Mouse (Mus musculus) embryonic fibroblast, embryonic 13.5 days (primary cell): ENCODE measurements around the gene Pgbd5.

Experiments used
- CTCF ChIP-seq: IDR thresholded peaks from 2 replicates; pipeline ENCODE4 v1.5.1; 2011; ENCODE audit warnings: mild to moderate bottlenecking, control low read depth, low read length, moderate library complexity, borderline replicate concordance; ENCODE audit not compliant: insufficient read depth
- POLR2A ChIP-seq: IDR thresholded peaks from 2 replicates; pipeline ENCODE4 v1.6.1; 2011; ENCODE audit warnings: low read depth, mild to moderate bottlenecking, control low read depth, low read length, moderate library complexity

DNA sequence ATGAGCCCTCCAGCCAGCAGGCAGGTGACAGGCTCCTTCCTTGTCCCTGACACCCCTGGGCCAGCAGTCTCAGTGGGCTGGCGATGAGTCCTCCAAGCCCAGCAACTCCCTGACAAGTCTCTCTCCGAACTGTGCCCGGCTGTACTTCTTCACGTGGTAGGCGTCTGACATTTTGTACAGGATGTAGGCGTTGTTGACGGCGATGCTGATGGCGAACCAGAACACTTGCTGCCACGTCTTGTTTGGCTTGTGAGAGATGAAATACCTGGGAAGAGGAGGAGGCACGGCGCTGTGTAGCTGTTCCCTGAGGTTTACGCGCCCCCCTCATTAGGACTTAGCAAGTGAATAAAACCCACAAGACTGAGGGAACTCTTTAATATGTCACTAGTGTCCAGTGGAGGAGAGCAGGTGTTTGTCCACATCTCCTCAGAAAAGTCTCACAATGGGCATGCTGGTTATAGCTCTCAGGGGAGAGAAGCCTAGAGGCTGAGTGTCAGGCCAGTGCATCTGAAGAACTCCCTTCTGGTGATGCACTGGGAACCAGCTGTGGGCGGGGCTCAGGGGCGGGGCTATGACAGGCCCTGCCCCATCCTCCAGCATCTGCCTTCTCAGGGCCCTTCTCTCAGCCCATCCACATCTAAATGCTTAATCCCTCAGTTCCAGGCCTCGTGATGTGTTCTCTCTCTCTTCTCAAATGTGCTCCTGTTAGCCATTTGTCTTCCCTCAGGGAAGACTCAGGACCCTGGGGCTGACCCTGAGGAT is 68.9 kb downstream of the Pgbd5 start:
- TF ChIP-seq CTCF = no peak
- no peak for TF ChIP-seq POLR2A
